Mouse (Mus musculus): ENCODE measurements around the gene Rnase12.

Gene Rnase12

GRCm38 (mm10) chr14:51083805-51084204, 26.3 kb upstream of the Rnase12 start:
- DNase-seq, result no peak

GRCm38 (mm10) chr14:51082599-51083581, 25.4 kb upstream of the Rnase12 start:
- DNase-seq, result peak; percentile 67

DNA sequence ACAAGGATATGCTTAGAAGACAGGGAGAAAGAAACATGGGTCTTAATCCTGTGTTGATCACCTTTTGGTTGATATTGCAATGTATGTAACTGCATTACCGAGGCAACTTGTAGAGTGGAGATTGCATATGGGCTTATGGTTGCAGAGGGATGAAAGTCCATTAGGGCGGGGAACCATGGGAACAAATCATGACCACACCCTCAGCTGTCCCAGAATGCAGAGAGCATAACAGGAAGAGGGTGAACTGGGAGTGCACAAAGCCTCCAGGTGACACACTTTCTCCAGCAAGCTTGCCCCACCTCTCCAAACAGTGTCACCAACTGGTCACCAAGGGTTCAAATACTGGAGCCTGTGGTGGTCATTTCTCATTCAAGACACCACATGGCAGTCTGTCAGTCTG, 23.6 kb upstream of the Rnase12 start:
- DNase-seq, result no peak

DNA sequence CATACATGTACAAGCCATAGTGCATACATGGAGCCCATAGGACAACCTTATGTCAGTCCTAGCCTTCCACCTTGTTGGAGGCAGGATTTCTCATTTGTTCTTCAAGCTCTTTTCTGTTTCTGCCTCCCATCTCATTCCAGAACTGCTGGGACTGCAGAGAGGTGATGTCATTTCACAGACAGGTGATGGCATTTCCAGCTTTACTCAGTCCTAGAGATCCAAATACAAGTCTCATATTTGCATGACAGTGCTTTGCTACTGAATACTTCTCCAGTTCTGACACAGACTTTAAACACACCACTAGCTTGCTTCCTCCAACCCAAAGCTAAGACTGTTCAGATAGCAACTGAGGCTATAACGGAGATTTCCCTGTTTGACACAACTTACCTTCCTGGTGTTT, 21.7 kb upstream of the Rnase12 start:
- DNase-seq, result no peak

GRCm38 (mm10) chr14:51074335-51074734, 16.9 kb upstream of the Rnase12 start, which contains the start of gene Olfr750:
Olfr750 (minus strand) TSS chr14:51074435.
- DNase-seq, result no peak

- peak; percentile 60 for DNase-seq
Measured at GRCm38 (mm10) chr14:51069617-51070016, 12.2 kb upstream of the Rnase12 start.

- no peak for DNase-seq
Measured at GRCm38 (mm10) chr14:51068956-51069355, 11.5 kb upstream of the Rnase12 start.

GRCm38 (mm10) chr14:51060761-51061160, 3.3 kb upstream of the Rnase12 start:
- DNase-seq, result no peak

DNA sequence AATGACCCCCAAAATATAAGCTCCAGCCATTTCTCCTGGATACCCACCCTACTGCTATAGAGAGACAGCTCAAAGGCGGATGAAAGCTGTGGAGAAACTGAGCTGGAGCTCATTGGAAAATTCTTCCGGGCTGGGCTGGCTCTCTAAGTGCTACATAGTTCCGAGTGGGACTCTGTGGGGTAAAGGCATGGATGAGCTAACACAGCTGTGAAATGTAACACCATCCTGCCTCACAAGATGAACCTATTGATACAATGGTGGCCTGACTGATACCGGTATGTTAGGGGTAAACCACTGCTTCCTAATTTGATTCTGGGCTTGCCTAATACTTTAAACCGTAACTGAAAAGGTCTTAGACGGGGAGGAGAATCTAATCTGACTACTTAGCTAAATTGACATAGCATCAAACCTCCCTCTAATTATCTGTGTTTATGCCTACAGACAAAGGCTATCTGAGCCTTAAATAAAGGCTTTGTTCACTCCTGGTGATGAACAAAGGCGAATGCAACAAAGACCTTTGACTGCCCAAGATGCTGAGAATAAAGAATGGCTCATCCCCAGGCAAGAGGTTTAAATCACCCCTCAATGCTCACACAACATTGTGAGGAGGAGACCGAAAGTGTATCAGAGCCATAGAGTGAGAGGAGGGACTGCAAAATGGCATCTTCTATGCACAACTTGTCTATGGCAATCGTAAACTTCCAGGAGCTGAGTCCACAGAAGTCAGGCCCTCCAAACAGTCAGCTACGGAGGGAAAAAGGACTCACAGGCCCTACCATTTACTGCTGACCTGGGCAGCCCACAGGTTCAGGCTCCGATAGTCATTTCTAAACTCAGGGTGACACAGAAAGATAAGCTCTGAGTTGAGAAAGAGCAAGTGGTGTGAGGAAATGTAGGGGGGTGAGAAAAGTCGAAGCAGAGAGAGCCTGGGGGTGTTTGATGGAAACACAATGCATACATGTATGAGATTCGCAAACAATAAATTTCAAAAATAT, 2.9 kb downstream of the Rnase12 start:
- no peak for DNase-seq

- no peak for DNase-seq
Measured at GRCm38 (mm10) chr14:51053176-51053575, 4.3 kb downstream of the Rnase12 start.

GRCm38 (mm10) chr14:51051941-51052340, 5.5 kb downstream of the Rnase12 start:
- no peak for DNase-seq

DNA sequence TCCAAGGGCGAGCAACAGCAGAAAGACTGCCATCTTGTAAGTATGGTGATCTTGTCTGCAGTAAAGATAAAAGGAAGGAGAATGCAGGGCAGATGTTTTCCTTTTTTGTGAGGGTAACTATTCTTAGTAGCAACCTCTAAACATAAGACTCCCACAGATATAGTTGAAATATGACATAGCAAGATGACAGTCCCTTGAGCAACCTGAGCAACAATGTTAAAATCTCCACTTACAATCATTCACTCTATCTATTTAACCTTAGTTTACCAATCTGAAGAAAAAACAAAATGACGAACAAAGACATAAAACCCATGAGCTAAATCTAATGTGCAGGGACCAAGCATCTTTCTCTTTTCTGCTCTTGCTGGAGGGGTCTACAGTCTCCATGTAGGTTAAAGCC, 7.4 kb downstream of the Rnase12 start, which contains the start of gene Rnase11:
TSS of gene Rnase11 (minus strand) at position 101 of the 400 bp plus-strand sequence.
- no peak for DNase-seq

DNA sequence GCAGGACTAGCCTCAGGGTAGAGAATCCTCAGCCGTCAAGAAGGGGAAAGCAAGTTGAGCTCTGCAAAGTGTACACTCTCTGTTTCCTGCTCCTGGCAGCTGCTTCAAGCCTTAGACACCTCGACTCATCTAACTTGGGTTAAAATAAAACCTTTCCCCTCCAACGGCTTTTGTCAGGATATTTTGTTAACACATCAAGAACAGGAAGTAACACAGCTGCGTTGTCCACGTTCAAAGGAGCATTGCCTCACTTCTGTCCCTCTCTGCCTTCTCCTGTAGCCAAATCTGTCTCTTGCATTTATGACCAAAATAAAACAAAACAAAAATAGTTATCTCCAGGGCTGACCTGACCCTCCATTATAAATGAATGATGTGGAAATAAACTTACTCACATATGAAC, 9.6 kb downstream of the Rnase12 start:
- no peak for DNase-seq

- no peak for DNase-seq
Measured at GRCm38 (mm10) chr14:51041769-51042168, 15.7 kb downstream of the Rnase12 start, which contains the start of gene Rnase9. Rnase9 (minus strand) TSS chr14:51041869.

DNA sequence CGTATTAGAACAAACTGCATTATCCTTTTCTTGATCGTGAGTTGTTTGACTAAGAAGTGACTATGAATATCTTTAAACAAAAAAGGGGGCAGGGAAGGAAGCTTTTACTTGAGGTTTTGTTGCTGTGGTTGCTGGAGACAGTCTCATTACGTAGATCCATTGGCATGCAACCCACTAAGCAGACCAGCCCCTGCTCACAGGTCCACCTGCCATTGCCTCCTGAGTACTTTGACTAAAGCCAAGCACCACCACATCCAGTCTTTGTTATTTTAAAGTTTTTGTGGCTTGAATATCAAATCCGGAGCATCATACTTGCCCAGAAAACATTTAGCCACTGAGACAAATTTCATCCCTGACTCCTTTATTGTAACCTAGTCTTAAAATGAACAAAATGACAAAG, 21.2 kb downstream of the Rnase12 start:
- DNase-seq, result no peak

- no peak for DNase-seq
Measured at GRCm38 (mm10) chr14:51035206-51035605, 22.3 kb downstream of the Rnase12 start.

DNA sequence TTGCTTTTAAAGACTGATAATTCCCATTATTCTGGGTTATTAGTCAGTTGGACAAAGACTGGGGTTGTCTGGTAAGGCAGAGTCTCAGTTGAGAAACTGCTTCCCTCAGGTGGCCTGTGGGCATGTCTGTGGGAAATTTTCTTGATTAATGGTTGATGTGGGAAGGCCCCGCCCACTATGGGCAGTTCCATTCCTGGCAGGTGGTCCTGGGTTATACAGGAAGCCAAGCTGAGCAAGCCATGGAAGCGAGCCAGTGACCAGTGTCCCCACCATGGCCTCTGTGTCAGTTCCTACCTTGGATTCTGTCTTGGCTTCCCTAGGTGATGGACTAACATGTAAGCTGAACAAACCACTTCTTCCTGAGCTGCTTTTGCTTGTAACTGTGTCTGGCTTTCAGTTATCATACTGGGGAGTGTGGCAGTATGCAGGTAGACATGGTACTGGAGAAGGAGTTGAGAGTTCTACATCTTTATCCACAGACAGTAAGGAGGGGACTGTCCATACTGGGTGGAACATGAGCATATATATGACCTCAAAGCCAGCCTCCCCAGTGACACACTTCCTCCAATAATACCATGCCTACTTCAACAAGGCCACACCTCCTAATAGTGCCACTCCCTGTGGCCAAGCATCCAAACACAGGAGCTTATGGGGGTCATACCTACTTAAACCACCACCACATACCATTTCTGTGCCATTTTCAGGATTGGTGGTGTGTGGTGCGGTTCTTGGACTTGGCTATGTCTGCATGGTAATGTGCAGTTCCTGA, 29.9 kb downstream of the Rnase12 start:
- DNase-seq, result no peak

- DNase-seq, result peak; percentile 81
Measured at GRCm38 (mm10) chr14:51026391-51027133, 30.9 kb downstream of the Rnase12 start.

- no peak for DNase-seq
Measured at GRCm38 (mm10) chr14:51024820-51025219, 32.6 kb downstream of the Rnase12 start.

DNA sequence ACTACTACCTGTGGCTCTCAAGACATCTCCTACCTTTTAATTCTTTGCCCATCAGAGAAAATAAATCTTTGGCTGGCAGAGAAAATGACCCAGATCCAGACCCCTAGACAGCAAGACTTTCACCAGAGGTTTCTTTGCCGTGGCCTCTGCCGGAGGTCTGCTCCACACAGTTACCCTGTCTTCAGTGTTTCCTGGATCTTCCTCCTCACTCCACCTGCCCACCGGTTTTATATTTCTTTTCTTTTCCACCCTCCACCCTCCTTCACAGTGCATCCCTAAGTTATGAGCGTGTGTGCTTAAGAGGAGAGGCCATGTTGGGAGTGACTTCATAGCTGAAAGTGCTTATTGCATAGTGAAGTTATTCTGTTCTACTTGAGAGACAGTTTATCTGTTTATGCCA, 34.0 kb downstream of the Rnase12 start:
- no peak for DNase-seq

DNA sequence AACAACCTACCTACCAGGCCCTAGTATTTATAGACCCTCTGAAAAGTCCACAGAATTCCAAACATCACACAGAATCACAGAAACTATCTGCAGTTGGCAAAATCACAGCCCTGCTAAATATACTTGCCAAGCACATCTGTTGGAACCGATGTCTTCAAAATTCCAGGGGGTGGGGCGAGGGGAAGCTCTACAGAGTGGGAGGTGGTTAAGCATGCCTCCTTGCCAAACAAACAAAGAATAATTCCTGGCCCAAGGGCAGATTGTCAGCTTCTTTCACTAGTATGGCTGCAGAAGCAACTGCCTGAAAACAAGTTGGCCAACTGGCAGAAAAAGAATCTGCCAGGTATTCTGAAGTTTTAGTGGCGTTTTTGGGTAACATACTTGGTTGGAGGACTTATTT, 40.2 kb downstream of the Rnase12 start:
- peak; percentile 34 for DNase-seq

Data from kidney, postnatal 10 days (tissue).